Mouse (Mus musculus): Measurements from ENCODE around the gene Msrb1. TPM values are rescaled to one million over a fixed set of nuclear protein-coding genes. Genes with fewer than 3 reads are reported as not detected.

Msrb1 gene
- polyA plus RNA-seq, 1 experiment = 80.8 TPM

DNA sequence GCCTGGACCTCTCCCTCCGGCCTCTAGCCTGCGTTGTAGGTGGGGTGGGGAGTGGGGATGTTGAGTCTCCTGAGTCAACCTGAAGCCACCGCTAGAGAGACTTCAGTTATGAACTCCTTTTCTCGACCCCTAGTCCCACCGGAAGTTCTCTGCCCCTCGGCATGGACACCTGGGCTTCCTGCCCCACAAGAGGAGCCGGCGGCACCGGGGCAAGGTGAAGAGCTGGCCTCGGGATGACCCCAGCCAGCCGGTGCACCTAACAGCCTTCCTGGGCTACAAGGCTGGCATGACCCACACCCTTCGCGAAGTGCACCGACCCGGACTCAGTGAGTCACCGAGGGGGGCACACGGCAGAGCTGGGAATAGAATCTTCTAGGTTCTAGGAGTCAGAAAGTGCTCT, 8.3 kb upstream of the Msrb1 start:
- TF ChIP-seq POLR2A (IDR thresholded peaks at IDR 0.05; ENCODE audit: low read depth, low read length) (no peak), CTCF (IDR thresholded peaks at IDR 0.05; ENCODE audit: borderline replicate concordance, insufficient read depth, low read length) (no peak)
- H3K4me3 ChIP-seq (ENCODE audit: insufficient read depth, low read length) = no peak overlapping the region
- no peaks in the 10 kb centered on the region for H3K4me1 ChIP-seq (ENCODE audit: control insufficient read depth, insufficient read depth, low read length)
- no peak overlapping the region for H3K27ac ChIP-seq (ENCODE audit: insufficient read depth, low read length)

DNA sequence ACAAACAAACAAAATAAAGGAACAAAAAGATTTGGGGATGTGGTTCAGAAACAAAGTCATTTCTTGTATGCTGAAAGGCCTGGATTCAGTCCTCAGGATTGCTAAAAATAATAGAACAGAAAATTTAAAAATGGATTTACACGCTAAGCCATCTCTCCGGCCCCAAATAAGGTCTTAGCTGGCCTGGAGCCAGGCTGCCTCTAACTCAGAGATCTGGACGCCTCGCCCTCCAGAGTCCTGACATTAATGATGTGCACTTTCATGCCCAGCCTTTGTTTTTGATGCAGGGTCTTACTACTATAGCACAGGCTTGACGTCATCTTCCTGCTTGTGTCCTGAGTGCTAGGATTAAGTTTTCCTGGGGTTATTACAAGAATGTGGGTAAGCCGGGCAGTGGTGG, 7.4 kb upstream of the Msrb1 start:
- Histone ChIP-seq H3K27ac (ENCODE audit: insufficient read depth, low read length) (no peak overlapping the region), H3K4me1 (ENCODE audit: control insufficient read depth, insufficient read depth, low read length) (no peaks in the 10 kb centered on the region), H3K4me3 (ENCODE audit: insufficient read depth, low read length) (no peak overlapping the region)
- TF ChIP-seq CTCF (IDR thresholded peaks at IDR 0.05; ENCODE audit: borderline replicate concordance, insufficient read depth, low read length) (no peak), POLR2A (IDR thresholded peaks at IDR 0.05; ENCODE audit: low read depth, low read length) (no peak)

DNA sequence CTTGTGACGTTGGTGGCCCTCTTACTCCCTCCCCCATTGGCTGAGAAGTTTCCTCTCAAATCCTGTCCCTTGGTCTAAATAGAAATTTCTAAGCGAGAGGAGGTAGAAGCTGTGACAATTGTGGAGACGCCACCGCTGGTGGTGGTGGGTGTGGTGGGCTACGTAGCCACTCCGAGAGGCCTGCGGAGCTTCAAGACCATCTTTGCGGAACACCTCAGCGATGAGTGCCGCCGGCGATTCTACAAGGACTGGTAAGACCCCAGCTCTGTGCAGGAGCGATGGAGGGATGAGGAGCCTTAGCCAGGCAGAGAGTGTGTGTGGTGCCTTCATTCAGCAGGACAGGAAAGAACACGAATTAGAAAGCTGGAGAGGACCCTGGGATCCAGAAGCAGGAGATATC, 5.7 kb upstream of the Msrb1 start:
- Histone ChIP-seq H3K4me3 (ENCODE audit: insufficient read depth, low read length) (no peak overlapping the region), H3K27ac (ENCODE audit: insufficient read depth, low read length) (no peak overlapping the region), H3K4me1 (ENCODE audit: control insufficient read depth, insufficient read depth, low read length) (no peaks in the 10 kb centered on the region)
- TF ChIP-seq POLR2A (IDR thresholded peaks at IDR 0.05; ENCODE audit: low read depth, low read length) = no peak
- TF ChIP-seq CTCF (IDR thresholded peaks at IDR 0.05; ENCODE audit: borderline replicate concordance, insufficient read depth, low read length) = no peak

DNA sequence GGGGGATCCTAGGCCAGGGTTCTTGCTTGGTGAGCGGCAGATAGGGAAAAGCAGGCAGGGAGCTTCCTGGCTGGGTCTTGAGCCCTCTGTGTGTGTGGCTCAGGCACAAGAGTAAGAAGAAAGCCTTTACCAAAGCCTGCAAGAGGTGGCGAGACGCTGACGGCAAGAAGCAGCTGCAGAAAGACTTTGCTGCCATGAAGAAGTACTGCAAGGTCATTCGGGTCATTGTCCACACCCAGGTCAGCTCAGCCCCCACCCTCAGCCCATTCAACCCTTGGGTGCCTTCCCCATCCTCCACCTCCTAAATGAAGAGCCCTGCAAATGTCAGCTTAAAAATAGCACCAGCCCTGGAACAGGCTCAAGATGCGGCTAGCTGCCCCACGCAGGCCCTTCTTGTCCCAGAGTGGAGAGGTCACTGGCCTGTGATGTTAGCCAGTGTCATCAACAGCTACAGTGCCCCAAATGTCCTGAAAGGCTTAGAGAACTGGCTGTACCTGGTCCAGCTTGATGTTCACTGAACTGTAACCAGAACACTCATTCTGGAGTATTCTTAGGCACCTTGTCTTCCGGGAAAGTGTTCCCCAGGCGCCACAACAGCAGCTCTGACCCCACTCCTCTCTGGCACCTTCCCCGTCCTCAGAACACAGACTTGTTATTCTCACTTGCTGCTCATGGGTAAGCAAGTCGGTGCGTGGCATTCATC, 4.1 kb upstream of the Msrb1 start:
- Histone ChIP-seq H3K4me3 (ENCODE audit: insufficient read depth, low read length) (no peak overlapping the region), H3K4me1 (ENCODE audit: control insufficient read depth, insufficient read depth, low read length) (no peaks in the 10 kb centered on the region)
- TF ChIP-seq CTCF (IDR thresholded peaks at IDR 0.05; ENCODE audit: borderline replicate concordance, insufficient read depth, low read length) = no peak
- no peak for TF ChIP-seq POLR2A (IDR thresholded peaks at IDR 0.05; ENCODE audit: low read depth, low read length)

DNA sequence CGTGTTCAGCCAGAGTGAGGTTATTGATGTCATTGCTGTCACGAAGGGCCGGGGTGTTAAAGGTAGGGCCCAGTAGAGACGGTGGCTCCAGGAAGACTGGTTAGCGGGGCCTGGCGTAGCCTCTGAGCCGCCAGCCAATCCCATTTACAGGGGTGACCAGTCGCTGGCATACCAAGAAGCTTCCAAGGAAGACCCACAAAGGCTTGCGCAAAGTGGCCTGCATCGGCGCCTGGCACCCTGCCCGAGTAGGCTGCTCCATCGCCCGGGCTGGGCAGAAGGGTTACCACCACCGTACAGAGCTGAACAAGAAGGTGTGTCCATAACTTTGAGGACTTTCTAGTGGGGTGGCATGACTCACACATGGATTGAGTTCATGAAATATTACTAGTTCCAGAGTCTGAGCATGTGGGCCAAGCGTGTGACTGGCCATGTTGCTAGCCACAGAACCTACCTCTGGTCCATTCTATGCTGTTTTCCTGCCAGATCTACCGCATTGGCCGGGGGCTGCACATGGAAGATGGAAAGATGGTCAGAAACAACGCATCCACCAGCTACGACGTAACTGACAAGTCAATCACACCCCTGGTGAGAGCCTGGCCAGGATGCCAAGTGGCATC, 2.9 kb upstream of the Msrb1 start:
- Histone ChIP-seq H3K27ac (ENCODE audit: insufficient read depth, low read length) (no peak overlapping the region), H3K4me3 (ENCODE audit: insufficient read depth, low read length) (no peak overlapping the region), H3K4me1 (ENCODE audit: control insufficient read depth, insufficient read depth, low read length) (no peaks in the 10 kb centered on the region)
- no peak for TF ChIP-seq POLR2A (IDR thresholded peaks at IDR 0.05; ENCODE audit: low read depth, low read length)
- TF ChIP-seq CTCF (IDR thresholded peaks at IDR 0.05; ENCODE audit: borderline replicate concordance, insufficient read depth, low read length) = no peak

More for the DNA sequence above, 4.1 kb upstream of the Msrb1 start:
- no peak overlapping the region for H3K27ac ChIP-seq (ENCODE audit: insufficient read depth, low read length)

DNA sequence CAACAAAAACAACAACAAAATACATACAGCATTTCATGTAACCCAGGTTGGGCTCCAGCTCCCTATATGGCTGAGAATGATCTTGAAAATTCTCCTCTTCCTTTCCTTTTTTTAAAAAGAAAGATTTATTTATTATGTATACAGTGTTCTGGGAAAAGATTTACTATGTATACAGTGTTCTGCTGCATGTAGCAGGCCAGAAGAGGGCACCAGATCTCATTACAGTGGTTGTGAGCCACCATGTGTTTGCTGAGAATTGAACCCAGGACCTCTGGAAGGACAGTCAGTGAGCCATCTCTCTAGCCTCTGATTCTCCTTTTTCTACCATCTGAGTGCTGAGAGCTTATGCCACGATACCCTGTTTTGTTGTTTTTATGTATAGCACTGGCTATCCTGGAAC, 1.9 kb upstream of the Msrb1 start:
- no peak for TF ChIP-seq CTCF (IDR thresholded peaks at IDR 0.05; ENCODE audit: borderline replicate concordance, insufficient read depth, low read length)
- TF ChIP-seq POLR2A (IDR thresholded peaks at IDR 0.05; ENCODE audit: low read depth, low read length) = no peak
- no peak overlapping the region for H3K27ac ChIP-seq (ENCODE audit: insufficient read depth, low read length)
- H3K4me3 ChIP-seq (ENCODE audit: insufficient read depth, low read length) = no peak overlapping the region
- no peaks in the 10 kb centered on the region for H3K4me1 ChIP-seq (ENCODE audit: control insufficient read depth, insufficient read depth, low read length)

DNA sequence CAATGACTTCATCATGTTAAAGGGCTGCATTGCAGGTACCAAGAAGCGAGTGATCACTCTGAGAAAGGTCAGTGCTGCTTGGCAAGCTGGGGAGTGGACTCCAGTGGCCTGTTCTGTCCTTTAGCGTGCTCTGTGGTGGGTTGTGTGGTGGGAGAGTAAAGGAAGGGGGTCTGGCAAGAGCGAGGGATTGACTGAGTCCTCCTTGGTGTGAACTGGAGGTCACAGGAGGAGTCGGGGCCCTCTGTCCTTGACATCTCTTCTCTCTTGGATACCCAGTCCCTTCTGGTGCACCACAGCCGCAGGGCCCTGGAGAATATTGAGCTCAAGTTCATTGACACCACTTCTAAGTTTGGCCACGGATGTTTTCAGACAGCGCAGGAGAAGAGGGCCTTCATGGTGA, 996 bp upstream of the Msrb1 start:
- Histone ChIP-seq H3K4me3 (ENCODE audit: insufficient read depth, low read length) (no peak overlapping the region), H3K27ac (ENCODE audit: insufficient read depth, low read length) (no peak overlapping the region), H3K4me1 (ENCODE audit: control insufficient read depth, insufficient read depth, low read length) (no peaks in the 10 kb centered on the region)
- TF ChIP-seq POLR2A (IDR thresholded peaks at IDR 0.05; ENCODE audit: low read depth, low read length) = no peak
- no peak for TF ChIP-seq CTCF (IDR thresholded peaks at IDR 0.05; ENCODE audit: borderline replicate concordance, insufficient read depth, low read length)

DNA sequence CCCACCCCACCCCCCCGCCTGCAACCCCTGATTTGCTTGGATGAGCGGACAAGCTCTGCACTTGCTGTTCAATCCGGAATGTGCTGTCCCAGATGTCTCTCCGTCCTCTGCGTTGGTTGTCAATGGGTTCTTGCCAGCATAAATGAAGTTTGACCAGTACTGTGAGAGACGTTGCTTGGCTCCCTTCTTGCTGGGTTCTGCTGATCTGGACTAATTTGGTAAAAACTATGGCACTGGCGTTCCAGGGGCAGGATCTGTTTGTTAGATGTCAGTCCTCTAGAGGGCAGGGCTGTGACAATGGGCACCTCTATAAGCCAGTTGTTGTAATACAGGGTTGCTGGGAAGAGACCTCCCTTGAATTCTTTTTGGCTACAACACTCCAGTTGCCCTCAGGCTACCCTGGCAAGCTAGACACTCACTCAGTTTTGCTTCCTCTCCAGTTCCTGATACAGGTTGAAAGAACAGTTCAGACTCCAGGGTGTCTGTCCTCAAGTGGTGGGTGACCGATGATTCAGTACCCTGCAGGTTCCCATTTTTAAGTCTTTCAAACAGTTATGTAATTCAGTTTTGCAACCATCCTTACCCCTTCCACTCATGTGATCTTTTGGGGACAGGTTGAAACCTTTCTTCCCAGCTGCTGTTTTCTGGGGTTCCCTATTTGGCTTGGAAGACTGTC, 831 bp downstream of the Msrb1 start:
- H3K27ac ChIP-seq (ENCODE audit: insufficient read depth, low read length) = no peak overlapping the region
- peak overlapping the region; percentile 75 for H3K4me3 ChIP-seq (ENCODE audit: insufficient read depth, low read length)
- no peaks in the 10 kb centered on the region for H3K4me1 ChIP-seq (ENCODE audit: control insufficient read depth, insufficient read depth, low read length)
- TF ChIP-seq POLR2A (IDR thresholded peaks at IDR 0.05; ENCODE audit: low read depth, low read length) = peak; percentile 34; the same call in 1 of the 2 replicates
- TF ChIP-seq CTCF (IDR thresholded peaks at IDR 0.05; ENCODE audit: borderline replicate concordance, insufficient read depth, low read length) = no peak

DNA sequence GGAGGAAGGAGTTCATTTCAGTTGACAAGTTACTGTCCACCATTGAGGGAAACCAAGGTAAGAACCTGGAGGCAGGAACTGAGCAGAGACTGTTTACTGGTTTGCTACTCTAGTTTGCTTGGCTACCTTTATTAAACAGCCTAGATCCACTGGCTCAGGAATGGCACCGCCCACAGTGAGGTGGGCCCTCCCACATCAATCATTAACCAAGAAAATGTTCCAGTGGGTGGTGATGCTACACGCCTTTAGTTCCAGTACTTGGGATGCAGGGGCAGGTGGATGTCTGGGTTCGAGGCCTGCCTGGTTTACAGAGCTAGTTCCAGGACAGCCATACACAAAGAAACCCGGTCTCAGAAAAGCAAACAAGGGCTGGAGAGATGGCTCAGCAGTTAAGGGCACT, 1.8 kb downstream of the Msrb1 start:
- Histone ChIP-seq H3K27ac (ENCODE audit: insufficient read depth, low read length) (no peak overlapping the region), H3K4me1 (ENCODE audit: control insufficient read depth, insufficient read depth, low read length) (no peaks in the 10 kb centered on the region), H3K4me3 (ENCODE audit: insufficient read depth, low read length) (no peak overlapping the region)
- TF ChIP-seq POLR2A (IDR thresholded peaks at IDR 0.05; ENCODE audit: low read depth, low read length) (no peak), CTCF (IDR thresholded peaks at IDR 0.05; ENCODE audit: borderline replicate concordance, insufficient read depth, low read length) (no peak)

DNA sequence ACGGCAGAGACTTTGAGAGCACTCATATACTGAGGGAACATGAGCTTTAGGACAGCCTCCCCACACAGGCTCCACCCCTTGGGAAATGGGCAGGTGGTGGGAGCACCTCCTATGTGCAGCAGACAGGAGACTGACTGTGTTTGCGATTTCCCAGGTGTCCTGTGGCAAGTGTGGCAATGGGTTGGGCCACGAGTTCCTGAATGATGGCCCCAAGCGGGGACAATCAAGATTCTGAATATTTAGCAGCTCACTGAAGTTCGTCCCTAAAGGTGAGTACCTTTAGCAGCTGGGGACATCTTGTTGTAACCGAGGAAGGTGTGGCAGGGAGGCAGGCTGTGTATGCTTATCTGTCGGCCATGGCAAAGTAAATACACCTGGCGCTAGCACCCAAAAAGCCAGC, 3.5 kb downstream of the Msrb1 start:
- no peak for TF ChIP-seq CTCF (IDR thresholded peaks at IDR 0.05; ENCODE audit: borderline replicate concordance, insufficient read depth, low read length)
- no peak for TF ChIP-seq POLR2A (IDR thresholded peaks at IDR 0.05; ENCODE audit: low read depth, low read length)
- no peak overlapping the region for H3K4me3 ChIP-seq (ENCODE audit: insufficient read depth, low read length)
- H3K4me1 ChIP-seq (ENCODE audit: control insufficient read depth, insufficient read depth, low read length) = no peaks in the 10 kb centered on the region
- H3K27ac ChIP-seq (ENCODE audit: insufficient read depth, low read length) = no peak overlapping the region
